Mouse (Mus musculus) kidney, postnatal 0 days (tissue): ENCODE results near the gene Rab37. TPM values are rescaled to one million over a fixed set of nuclear protein-coding genes. Genes with fewer than 3 reads are reported as not detected.

Experiments used
- ATAC-seq: fragments of 200-750 bp; cut with Nextera tagmentation; replicated peaks from 2 replicates; pipeline ENCODE4 v1.8.0; 2017; ENCODE audit warnings: low read depth, moderate number of reproducible peaks, moderate TSS enrichment, moderate library complexity; ENCODE audit not compliant: low FRiP score
- DNase-seq: peaks from one replicate; pipeline ENCODE4 v3.0.0-alpha.2; 2016; ENCODE audit warnings: low spot score
- H3K27ac ChIP-seq: fragments of 300-500 bp; sonication (generic); 2 replicates; pipeline ENCODE4 v1.5.1; 2014; ENCODE audit warnings: mild to moderate bottlenecking
- H3K27me3 ChIP-seq: fragments of 300-500 bp; sonication (generic); 2 replicates; pipeline ENCODE4 v1.6.1; 2014; ENCODE audit warnings: low read length, mixed read lengths; ENCODE audit not compliant: insufficient read depth
- H3K36me3 ChIP-seq: fragments of 300-500 bp; sonication (generic); 2 replicates; pipeline ENCODE4 v1.6.1; 2014; ENCODE audit warnings: low read length, mixed read lengths; ENCODE audit not compliant: insufficient read depth
- H3K4me1 ChIP-seq: fragments of 300-500 bp; sonication (generic); replicated peaks from 2 replicates; pipeline ENCODE4 v1.6.1; 2014; ENCODE audit warnings: antibody characterized with exemption, low read length, mixed read lengths; ENCODE audit not compliant: insufficient read depth
- H3K4me2 ChIP-seq: fragments of 300-500 bp; sonication (generic); 2 replicates; pipeline ENCODE4 v1.6.1; 2014; ENCODE audit warnings: mild to moderate bottlenecking, low read length, moderate library complexity, mixed read lengths
- H3K4me3 ChIP-seq: fragments of 300-500 bp; sonication (generic); replicated peaks from 2 replicates; pipeline ENCODE4 v1.5.1; 2014; ENCODE audit warnings: low read depth, low read length
- H3K9ac ChIP-seq: fragments of 300-500 bp; sonication (generic); 2 replicates; pipeline ENCODE4 v1.6.1; 2014; ENCODE audit warnings: low read depth, low read length
- H3K9me3 ChIP-seq: fragments of 300-500 bp; sonication (generic); replicated peaks from 2 replicates; pipeline ENCODE4 v1.6.1; 2016; ENCODE audit warnings: low read length, inconsistent platforms, mixed read lengths
- CTCF ChIP-seq: IDR thresholded peaks from 2 replicates; pipeline ENCODE4 v1.5.1; 2016; ENCODE audit warnings: antibody characterized with exemption, low read depth, mild to moderate bottlenecking, moderate library complexity
- WGBS: fragments of 180-500 bp; shearing (Covaris S2); extraction: QIAGEN DNeasy Blood & Tissue Kit; methylation state at CpG from one replicate; pipeline ENCODE4 v1.1.7; 2014; 5-methylcytosine and 5-hydroxymethylcytosine counted together
- polyA plus RNA-seq: library from polyadenylated mRNA; unstranded; fragments of >200 nt; fragmentation: Nextera tagmentation; extraction: Ambion mirVana; gene quantifications from 2 replicates; pipeline ENCODE4 v1.2.1, GENCODE M21; 2015

Gene Rab37
- polyA plus RNA-seq, 1 experiment from 2014 or later = 1.8 TPM

GRCm38 (mm10) chr11:115058701-115059100, 32.5 kb upstream of the Rab37 start:
- 66% methylated on average over 4 of the region's 4 CpGs for WGBS
- no peaks in the 10 kb centered on the region for H3K4me1 ChIP-seq
- no peak for TF ChIP-seq CTCF

GRCm38 (mm10) chr11:115059797-115060196, 31.4 kb upstream of the Rab37 start:
- 73% methylated on average over 2 of the region's 2 CpGs for WGBS
- no peak overlapping the region for H3K27ac ChIP-seq
- no peak overlapping the region for H3K4me3 ChIP-seq
- TF ChIP-seq CTCF = no peak
- DNase-seq (no peak), ATAC-seq (no peak)
- H3K4me1 ChIP-seq = no peaks in the 10 kb centered on the region
- no peak overlapping the region for H3K9ac ChIP-seq
- no peak overlapping the region for H3K4me2 ChIP-seq
- no peaks in the 10 kb centered on the region for H3K36me3 ChIP-seq
- H3K27me3 ChIP-seq = no peaks in the 10 kb centered on the region
- H3K9me3 ChIP-seq = no peaks in the 10 kb centered on the region

More at GRCm38 (mm10) chr11:115058701-115059100, 32.5 kb upstream of the Rab37 start:
- no peak overlapping the region for H3K9ac ChIP-seq
- H3K27me3 ChIP-seq = no peaks in the 10 kb centered on the region
- ATAC-seq (no peak), DNase-seq (no peak)
- H3K27ac ChIP-seq = no peak overlapping the region
- H3K36me3 ChIP-seq = no peaks in the 10 kb centered on the region
- no peaks in the 10 kb centered on the region for H3K9me3 ChIP-seq
- no peak overlapping the region for H3K4me2 ChIP-seq
- no peak overlapping the region for H3K4me3 ChIP-seq

- no peak for TF ChIP-seq CTCF
- 10% methylated on average over 5 of the region's 5 CpGs for WGBS
- Histone ChIP-seq H3K9ac (no peak within 1 kb of the TSS), H3K27ac (no peak within 1 kb of the TSS), H3K4me3 (no peak within 1 kb of the TSS), H3K4me2 (no peak within 1 kb of the TSS), H3K27me3 (no peaks in the 10 kb centered on the region), H3K9me3 (no peaks in the 10 kb centered on the region), H3K4me1 (no peaks in the 10 kb centered on the region), H3K36me3 (no peaks in the 10 kb centered on the region)
- no peak for ATAC-seq
- DNase-seq = no peak
Observed at GRCm38 (mm10) chr11:115062077-115062476, 29.2 kb upstream of the Rab37 start, which contains the start of gene Cd300e. TSS of gene Cd300e (minus strand) at chr11:115062177.

- WGBS = 67% methylated on average over 6 of the region's 6 CpGs
- DNase-seq = no peak
Observed at GRCm38 (mm10) chr11:115066768-115067167, 24.5 kb upstream of the Rab37 start.

GRCm38 (mm10) chr11:115071015-115071551, 20.1 kb upstream of the Rab37 start:
- DNase-seq (no peak), ATAC-seq (no peak)
- no peaks in the 10 kb centered on the region for H3K4me1 ChIP-seq
- H3K27me3 ChIP-seq = no peaks in the 10 kb centered on the region
- no peaks in the 10 kb centered on the region for H3K36me3 ChIP-seq
- no peaks in the 10 kb centered on the region for H3K9me3 ChIP-seq
- H3K9ac ChIP-seq = no peak overlapping the region
- H3K4me3 ChIP-seq = no peak overlapping the region
- 12% methylated on average over 9 of the region's 9 CpGs for WGBS
- H3K27ac ChIP-seq = 0 out of 2 replicates have a peak overlapping the region, but pooled peaks have one; percentile 43
- TF ChIP-seq CTCF = no peak
- peak overlapping the region; percentile 30; the same call in 1 of the 2 replicates for H3K4me2 ChIP-seq

More at GRCm38 (mm10) chr11:115066768-115067167, 24.5 kb upstream of the Rab37 start:
- Histone ChIP-seq H3K4me3 (no peak overlapping the region), H3K27me3 (no peaks in the 10 kb centered on the region), H3K27ac (no peak overlapping the region), H3K9me3 (no peaks in the 10 kb centered on the region), H3K9ac (no peak overlapping the region), H3K4me1 (no peaks in the 10 kb centered on the region), H3K4me2 (no peak overlapping the region), H3K36me3 (no peaks in the 10 kb centered on the region)
- TF ChIP-seq CTCF = peak; percentile 16; the same call in 1 of the 2 replicates
- ATAC-seq = no peak

- Histone ChIP-seq H3K4me1 (no peaks in the 10 kb centered on the region), H3K4me3 (0 out of 2 replicates have a peak overlapping the region, but pooled peaks have one; percentile 6), H3K36me3 (no peaks in the 10 kb centered on the region), H3K27ac (peak overlapping the region; percentile 62; the same call in 1 of the 2 replicates), H3K9ac (no peak overlapping the region), H3K9me3 (no peaks in the 10 kb centered on the region), H3K4me2 (peak overlapping the region; percentile 30; the same call in 1 of the 2 replicates), H3K27me3 (no peaks in the 10 kb centered on the region)
- DNase-seq (peak; percentile 94), ATAC-seq (peak; percentile 85)
- WGBS = 5% methylated on average over 14 of the region's 14 CpGs
- TF ChIP-seq CTCF = peak; percentile 35
Observed at GRCm38 (mm10) chr11:115071631-115072294, 19.5 kb upstream of the Rab37 start.
